Mouse (Mus musculus) layer of hippocampus, adult 9-11 months (tissue): ENCODE data around the gene Gm5089.
"Not testable (repeated sequence)": the region's sequence is repeated elsewhere in the genome, so short reads cannot be mapped to it uniquely, and the experiment has no call there.

Experiments
- DNase-seq: peaks from one replicate; pipeline ENCODE4 v3.0.0; 2022

Gene Gm5089

GRCm38 (mm10) chr14:122462689-122463079 lies 11.8 kb upstream of the Gm5089 start:
- no peak for DNase-seq

DNA sequence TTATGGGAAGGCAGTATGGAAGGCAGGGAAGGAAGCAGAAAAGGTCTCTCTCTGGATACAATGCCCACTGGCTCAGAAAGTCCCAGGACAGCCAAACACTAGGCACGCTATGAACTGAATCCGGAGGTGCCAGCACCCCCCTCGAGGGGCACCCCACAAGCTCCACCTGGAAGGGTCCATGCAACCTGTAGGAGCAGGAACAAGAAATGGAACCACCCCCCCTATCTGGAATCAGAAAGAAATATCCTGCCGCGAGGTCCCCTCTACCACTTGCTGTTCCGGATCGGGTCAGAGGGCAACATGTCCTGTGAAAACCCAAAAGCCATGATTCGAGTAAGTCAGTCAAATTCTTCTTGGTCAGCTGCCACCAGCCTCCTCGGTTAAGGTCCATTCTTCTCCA lies 11.1 kb upstream of the Gm5089 start:
- no peak for DNase-seq

DNA sequence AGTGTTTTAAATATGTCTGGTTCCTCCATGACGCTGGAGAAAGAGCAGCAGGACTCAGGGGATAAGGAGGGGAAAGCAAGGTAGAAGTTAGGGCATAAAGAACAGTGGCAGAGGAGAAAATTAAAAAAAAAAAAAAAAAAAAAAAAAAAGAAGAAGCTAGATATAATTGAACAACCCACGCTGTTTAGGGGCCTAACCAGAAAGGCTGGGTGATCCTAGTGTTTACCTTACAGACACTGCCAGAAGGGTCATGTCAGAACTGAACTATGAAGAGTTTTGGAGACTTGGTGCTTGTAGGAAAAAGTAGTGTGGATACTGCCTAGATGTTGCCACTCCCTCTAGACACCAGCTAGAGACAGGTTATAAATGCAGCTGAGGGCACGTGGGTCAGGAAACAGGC lies 10.6 kb upstream of the Gm5089 start:
- DNase-seq, result no peak

- no peak for DNase-seq
Observed at GRCm38 (mm10) chr14:122460226-122460625, 9.3 kb upstream of the Gm5089 start.

GRCm38 (mm10) chr14:122459776-122460175 lies 8.9 kb upstream of the Gm5089 start:
- no peak for DNase-seq

- DNase-seq, result not testable (repeated sequence)
Observed at GRCm38 (mm10) chr14:122459332-122459731, 8.4 kb upstream of the Gm5089 start.

- no peak for DNase-seq
Observed at GRCm38 (mm10) chr14:122455562-122455958, 4.6 kb upstream of the Gm5089 start.

DNA sequence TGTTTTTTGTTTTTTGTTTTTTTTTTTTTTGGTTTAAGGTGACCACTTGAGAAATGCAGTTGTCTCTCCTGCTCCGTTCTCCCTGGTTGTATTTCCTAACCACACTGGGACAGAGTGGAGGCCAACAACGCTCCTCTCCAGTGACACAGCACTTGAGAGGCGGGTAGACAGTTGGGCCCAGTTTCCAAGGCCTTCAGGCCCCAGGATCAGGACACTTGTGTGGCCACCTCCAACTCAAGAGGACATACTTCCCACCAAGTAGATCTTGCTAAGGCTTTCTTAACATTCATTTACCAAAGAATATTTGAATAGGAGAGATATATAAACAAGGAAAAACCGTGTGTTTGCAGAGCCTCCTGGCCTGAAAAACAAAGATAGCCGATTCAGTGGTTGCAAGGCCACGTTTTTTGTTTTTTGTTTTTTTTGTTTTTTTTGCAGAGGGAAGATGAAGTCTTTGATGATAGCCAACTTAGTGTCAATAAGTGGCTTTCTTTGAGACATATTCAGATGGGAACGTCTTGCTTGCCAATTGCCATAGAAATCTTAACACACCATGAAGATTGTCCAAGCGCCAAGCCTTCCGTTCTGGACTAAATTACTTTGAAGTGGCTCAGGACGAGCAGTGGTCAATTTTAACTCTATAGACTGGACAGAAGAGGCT lies 4.1 kb upstream of the Gm5089 start:
- DNase-seq, result no peak

GRCm38 (mm10) chr14:122453996-122454738 lies 3.3 kb upstream of the Gm5089 start:
- DNase-seq, result no peak

DNA sequence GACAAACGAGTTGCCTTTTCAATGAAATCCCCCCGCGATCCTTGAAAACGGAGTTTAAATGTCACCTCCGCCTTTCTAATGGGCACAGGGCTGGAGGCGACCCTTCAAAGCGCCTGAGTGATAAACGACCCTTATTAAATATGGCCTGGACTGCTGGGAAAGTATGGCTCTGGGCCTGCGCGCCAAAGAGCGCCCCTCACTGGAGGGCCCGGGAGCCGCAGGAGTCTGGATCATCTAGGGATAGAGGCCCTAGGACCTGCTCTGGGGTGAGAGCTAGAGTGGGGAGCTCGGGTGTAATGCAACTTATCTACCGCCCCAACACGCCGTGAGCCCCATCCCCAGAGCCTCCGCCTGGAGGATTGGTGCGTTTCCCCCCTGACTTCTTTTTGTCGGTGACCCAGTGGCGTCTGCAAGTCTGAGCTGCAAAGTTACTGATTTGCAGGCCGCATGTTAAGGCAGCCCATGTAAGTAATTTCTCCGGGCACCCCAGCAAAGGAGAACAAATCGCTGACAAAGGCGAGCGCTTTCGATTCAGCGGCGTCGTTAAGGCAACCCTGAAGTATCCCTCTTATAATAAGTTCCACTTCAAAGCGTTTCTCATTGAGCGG lies 2.6 kb upstream of the Gm5089 start:
- no peak for DNase-seq

GRCm38 (mm10) chr14:122452701-122453387 lies 1.9 kb upstream of the Gm5089 start:
- DNase-seq, result no peak

DNA sequence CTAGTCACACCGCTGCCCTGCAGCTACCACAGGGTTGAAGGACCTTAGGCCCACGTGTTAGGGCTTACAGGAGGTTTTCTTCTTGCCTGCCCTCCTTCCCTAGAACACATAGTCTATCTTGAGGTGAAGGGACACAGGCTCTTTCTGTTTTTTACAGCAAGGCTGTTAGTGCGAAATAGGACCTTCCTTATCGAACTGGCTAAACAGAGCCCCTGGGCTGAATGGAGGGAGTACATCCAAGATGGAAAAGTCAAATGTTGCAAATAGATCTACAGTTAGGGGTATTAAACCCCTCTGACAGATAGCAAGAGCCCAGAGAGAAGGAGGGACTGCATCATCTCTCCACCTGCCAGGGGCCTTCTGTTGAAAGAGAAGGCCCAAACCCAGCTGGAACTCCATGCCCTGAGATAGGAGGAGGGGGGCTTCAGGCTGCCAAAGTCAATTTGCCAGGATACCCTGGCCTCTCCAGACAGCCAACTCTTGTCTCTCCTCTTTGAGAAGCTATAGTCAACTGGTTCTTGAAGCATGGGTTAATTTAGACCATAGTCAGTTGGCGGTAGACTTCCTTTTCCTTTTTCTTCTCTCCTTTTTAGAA lies 733 bp upstream of the Gm5089 start:
- DNase-seq, result no peak

DNA sequence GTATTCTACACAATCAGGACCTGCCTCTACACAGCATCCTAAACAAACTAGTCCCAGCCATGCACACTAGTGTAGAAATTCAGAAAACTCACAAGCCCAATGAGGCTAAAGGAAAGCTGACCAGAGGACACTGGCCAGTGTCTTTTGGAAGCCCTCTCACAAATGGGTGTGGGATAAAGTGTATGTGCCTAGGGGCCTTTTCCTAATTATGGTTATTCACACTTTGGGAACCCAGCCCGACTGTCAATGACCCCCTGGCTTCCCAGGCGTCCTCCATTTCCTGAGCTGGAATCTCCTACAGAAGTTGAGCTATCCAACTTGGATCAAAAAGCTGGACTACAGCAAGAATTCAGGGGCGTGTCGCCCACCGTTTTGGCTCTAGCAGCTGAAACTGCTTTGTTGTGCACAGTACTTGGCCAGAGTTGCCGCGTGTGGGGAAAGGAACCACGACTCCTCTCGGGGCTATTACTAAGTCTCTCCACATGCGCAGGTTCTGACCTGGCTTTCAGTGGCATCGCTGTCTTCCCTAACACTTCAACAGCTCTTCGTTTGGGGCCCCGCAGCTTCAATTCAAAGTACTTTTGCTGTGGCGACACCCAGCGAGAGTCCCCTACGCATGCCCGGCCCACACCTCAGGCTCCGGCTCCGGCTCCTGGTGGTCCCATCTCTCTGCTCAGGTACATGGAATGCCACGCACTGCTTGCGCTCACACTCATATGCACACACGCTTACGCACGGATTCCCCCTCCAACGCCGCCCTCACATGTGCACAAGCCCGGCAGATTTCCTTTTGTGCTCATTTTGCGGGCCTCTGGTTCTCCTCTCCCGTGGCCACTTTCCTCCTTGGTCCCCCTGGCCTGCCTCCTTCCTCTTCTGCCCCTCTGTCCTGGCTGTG lies 1.1 kb downstream of the Gm5089 start:
- no peak for DNase-seq

DNA sequence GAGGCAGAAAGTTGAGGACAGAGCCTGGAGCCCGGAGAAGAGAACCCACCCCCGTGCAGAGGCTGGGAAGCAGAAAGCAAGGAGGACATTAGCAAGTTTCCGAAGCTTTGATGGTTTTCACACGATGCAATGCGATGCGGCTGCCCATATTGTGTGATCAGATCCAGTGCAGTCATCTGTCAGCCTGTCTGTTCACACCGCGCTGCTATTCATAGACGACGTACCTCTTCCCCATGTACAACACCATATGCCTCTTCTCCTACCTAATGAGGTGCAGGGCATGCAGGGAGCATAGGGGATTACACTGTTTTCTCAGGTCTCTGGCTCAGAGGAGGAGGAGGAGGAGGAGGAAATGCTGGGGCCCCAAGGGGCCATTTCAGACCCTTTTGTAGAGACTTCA lies 14.1 kb downstream of the Gm5089 start:
- DNase-seq, result no peak

GRCm38 (mm10) chr14:122434039-122434438 lies 16.9 kb downstream of the Gm5089 start:
- DNase-seq, result no peak

- DNase-seq, result no peak
Observed at GRCm38 (mm10) chr14:122432558-122432957, 18.4 kb downstream of the Gm5089 start.

DNA sequence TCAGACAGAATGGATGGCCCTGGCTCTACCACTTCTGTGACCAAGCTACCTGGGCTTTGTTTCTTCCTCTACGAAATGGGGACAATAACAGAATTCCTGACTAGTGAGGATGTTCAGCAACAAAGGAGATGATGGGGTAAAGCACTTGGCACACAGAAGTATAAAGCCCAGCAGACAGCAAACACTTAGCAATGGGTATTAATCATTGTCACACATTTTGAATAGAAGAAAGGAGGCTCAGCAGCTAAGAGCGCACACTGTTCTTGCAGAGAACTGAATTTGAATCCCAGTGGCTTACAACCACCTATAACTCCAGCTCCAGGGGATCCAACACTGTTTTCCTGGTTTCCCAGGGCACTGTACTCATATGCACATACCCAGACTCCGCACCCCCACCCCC lies 23.3 kb downstream of the Gm5089 start:
- no peak for DNase-seq

DNA sequence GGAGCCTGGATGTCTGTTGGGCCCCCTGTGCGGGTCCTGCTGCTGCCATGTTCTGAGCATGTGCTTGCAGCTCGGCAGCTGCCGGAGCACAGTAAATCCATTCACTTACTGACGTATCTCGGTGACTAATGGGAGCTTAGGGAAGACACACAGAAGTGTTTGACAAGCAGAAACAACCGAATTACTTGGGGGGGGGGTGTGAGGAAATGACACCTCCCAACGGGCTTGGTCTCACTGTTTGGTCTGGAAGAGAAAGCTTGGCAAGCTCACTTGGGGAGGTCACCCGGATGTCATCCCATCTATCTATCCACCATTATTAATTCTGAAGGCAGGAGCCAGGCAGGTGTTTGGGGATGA lies 23.7 kb downstream of the Gm5089 start:
- DNase-seq, result no peak

- no peak for DNase-seq
Observed at GRCm38 (mm10) chr14:122426529-122427203, 24.2 kb downstream of the Gm5089 start.

DNA sequence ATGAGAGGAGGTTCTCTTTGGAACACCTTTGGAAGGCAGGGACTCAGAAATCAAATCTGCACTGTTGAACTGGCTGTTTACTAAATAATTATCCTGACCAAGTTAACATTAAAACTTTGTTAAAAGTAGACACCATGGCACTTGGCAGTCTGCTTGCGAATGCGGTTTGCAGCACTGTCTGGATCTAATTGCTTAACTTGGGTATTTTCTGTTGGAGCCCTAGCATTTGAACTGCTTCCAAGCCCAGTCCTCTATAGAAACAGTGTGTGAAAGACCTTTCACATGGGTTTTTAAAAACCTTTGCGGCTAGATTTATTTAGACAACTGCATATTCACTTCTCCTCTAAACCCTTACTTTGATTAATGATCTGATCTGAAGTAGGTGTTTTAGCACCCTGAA lies 26.5 kb downstream of the Gm5089 start:
- DNase-seq, result no peak

DNA sequence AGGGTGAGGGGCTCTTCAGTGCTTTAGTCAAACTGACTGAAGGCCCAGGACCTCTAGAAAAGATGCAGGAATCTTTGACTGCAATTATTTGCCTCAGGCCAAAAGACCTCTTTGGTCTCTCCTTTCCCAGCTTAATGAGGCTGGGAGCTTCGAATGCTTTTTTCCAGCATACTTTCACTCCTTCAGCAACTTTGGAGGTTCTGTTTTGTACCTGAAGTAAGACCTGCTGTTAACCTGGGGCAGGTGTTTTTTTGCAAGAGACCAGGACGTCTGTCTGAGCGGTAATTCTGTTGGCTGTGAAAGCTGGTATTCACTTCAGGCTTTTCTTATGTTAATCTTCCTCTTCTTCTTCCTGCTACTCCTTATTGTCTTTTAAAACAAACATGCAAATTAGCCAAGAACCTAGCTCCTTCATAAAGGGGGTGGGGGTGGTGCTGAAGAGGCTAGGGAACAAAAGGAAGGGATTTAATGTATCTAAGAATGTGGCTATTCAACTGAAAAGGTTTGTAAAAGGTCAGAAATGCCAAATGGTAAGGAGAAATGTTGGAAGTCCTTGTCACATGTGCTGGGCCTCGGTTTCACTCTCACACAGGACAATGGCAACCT lies 34.6 kb downstream of the Gm5089 start:
- DNase-seq, result no peak
